Comparison of ENCODE assay signal across 39 mouse cellular contexts in genomic region chr6:23965925-23966324, GRCm38 (mm10). TPM values are rescaled to one million over a fixed set of nuclear protein-coding genes. Genes with fewer than 3 reads are reported as not detected.
"Had no signal": no experiment of that assay in that cellular context is flagged by ENCODE, and none has a peak within 500 bp of the region (broad histone marks: within the 10 kb centered on the region; RNA-seq: fewer than 3 reads in every experiment).

No protein-coding gene starts in this region.

- H3K4me2 ChIP-seq: embryonic facial prominence, embryonic 12.5 days; embryonic facial prominence, embryonic 13.5 days; embryonic facial prominence, embryonic 15.5 days; forebrain, embryonic 12.5 days; forebrain, embryonic 13.5 days; forebrain, embryonic 15.5 days had no signal

- ATAC-seq: forebrain, embryonic 13.5 days; forebrain, embryonic 14.5 days; forebrain, embryonic 15.5 days; forebrain, embryonic 16.5 days; forebrain, postnatal 0 days had no signal

- DNase-seq: cerebellum, adult 18-20 months; cerebellum, adult 2 months; cerebellum, adult 8-10 months; cerebellum, adult 9-10 months; cerebellum, adult 9-11 months; cerebellum, postnatal 10 days; cerebellum, postnatal 14 days; cerebellum, postnatal 25 days; cerebellum, postnatal 36 days; embryo, embryonic 11 days; forebrain, postnatal 0 days; gastrocnemius, adult 2 months; gastrocnemius, postnatal 10 days; gastrocnemius, postnatal 14 days; gastrocnemius, postnatal 25 days; gastrocnemius, postnatal 36 days; heart, adult 11 months had no signal

- H3K4me1 ChIP-seq: embryonic facial prominence, embryonic 10.5 days; embryonic facial prominence, embryonic 12.5 days; embryonic facial prominence, embryonic 13.5 days; embryonic facial prominence, embryonic 15.5 days; forebrain, embryonic 10.5 days; forebrain, embryonic 12.5 days; forebrain, embryonic 13.5 days; forebrain, embryonic 15.5 days had no signal

- H3K27me3 ChIP-seq: embryonic facial prominence, embryonic 12.5 days; embryonic facial prominence, embryonic 13.5 days; embryonic facial prominence, embryonic 15.5 days; forebrain, embryonic 12.5 days; forebrain, embryonic 13.5 days; forebrain, embryonic 15.5 days had no signal

- H3K9me3 ChIP-seq: embryonic facial prominence, embryonic 10.5 days; embryonic facial prominence, embryonic 12.5 days; embryonic facial prominence, embryonic 13.5 days; embryonic facial prominence, embryonic 15.5 days; forebrain, embryonic 10.5 days; forebrain, embryonic 12.5 days; forebrain, embryonic 13.5 days; forebrain, embryonic 15.5 days had no signal

- H3K4me3 ChIP-seq: embryonic facial prominence, embryonic 10.5 days; embryonic facial prominence, embryonic 12.5 days; embryonic facial prominence, embryonic 13.5 days; embryonic facial prominence, embryonic 15.5 days; erythroblast, embryonic 14.5 days; forebrain, embryonic 10.5 days; forebrain, embryonic 12.5 days; forebrain, embryonic 13.5 days; forebrain, embryonic 15.5 days; gastrocnemius, adult 2 months had no signal

- H3K27ac ChIP-seq: embryonic facial prominence, embryonic 10.5 days; embryonic facial prominence, embryonic 12.5 days; embryonic facial prominence, embryonic 13.5 days; embryonic facial prominence, embryonic 15.5 days; forebrain, embryonic 10.5 days; forebrain, embryonic 12.5 days; forebrain, embryonic 13.5 days; forebrain, embryonic 15.5 days; gastrocnemius, adult 2 months had no signal

- H3K9ac ChIP-seq: embryonic facial prominence, embryonic 12.5 days; embryonic facial prominence, embryonic 13.5 days; embryonic facial prominence, embryonic 15.5 days; forebrain, embryonic 12.5 days; forebrain, embryonic 13.5 days; forebrain, embryonic 15.5 days; forebrain, postnatal 0 days had no signal

- H3K36me3 ChIP-seq: embryonic facial prominence, embryonic 10.5 days; embryonic facial prominence, embryonic 12.5 days; embryonic facial prominence, embryonic 13.5 days; embryonic facial prominence, embryonic 15.5 days; forebrain, embryonic 10.5 days; forebrain, embryonic 12.5 days; forebrain, embryonic 15.5 days had no signal

RNA-seq across cellular contexts. Expression of gene Tas2r118, which starts 3.9 kb away (rescaled TPM):
- total RNA-seq: common myeloid progenitor, adult 5-6 weeks; forebrain, postnatal 0 days; gastrocnemius, adult 18-20 months; gastrocnemius, adult 2 months; gastrocnemius, adult 8-10 months; gastrocnemius, postnatal 10 days; gastrocnemius, postnatal 14 days; gastrocnemius, postnatal 25 days; gastrocnemius, postnatal 36 days; gastrocnemius, postnatal 4 days; granulocyte monocyte progenitor cell, adult 5-6 weeks had no signal
- polyA plus RNA-seq: cerebellum, adult 2 months; cortical plate, adult 2 months; embryonic facial prominence, embryonic 10.5 days; embryonic facial prominence, embryonic 11.5 days; embryonic facial prominence, embryonic 12.5 days; embryonic facial prominence, embryonic 13.5 days; embryonic facial prominence, embryonic 14.5 days; embryonic facial prominence, embryonic 15.5 days; erythroblast, embryonic 14.5 days; forebrain, embryonic 10.5 days; forebrain, embryonic 11.5 days; forebrain, embryonic 12.5 days; forebrain, embryonic 13.5 days; forebrain, embryonic 14.5 days; forebrain, embryonic 15.5 days; forebrain, embryonic 16.5 days; forebrain, postnatal 0 days; frontal cortex, adult 2 months; gonadal fat pad, adult 2 months had no signal
